Mouse (Mus musculus) liver, embryonic 11.5 days (tissue): ENCODE measurements around the gene Adgrg4. TPM values are rescaled to one million over a fixed set of nuclear protein-coding genes. Genes with fewer than 3 reads are reported as not detected.
A peak's percentile ranks its signal among the peaks of the same experiment; 100 is the strongest.

ENCODE experiments used
- ATAC-seq: fragments of 200-750 bp; cut with Nextera tagmentation; replicated peaks from 2 replicates; pipeline ENCODE4 v1.8.0; 2017; ENCODE audit warnings: moderate number of reproducible peaks, mild to moderate bottlenecking, moderate TSS enrichment, moderate library complexity; ENCODE audit not compliant: low FRiP score
- DNase-seq: peaks from one replicate; pipeline ENCODE4 v3.0.0-alpha.2; 2017; ENCODE audit warnings: low spot score
- H3K27ac ChIP-seq: fragments of 300-500 bp; sonication (generic); 2 replicates; pipeline ENCODE4 v1.5.1; 2014; ENCODE audit warnings: mild to moderate bottlenecking, low read depth, low read length, control low read depth
- H3K27me3 ChIP-seq: fragments of 300-500 bp; sonication (generic); replicated peaks from 2 replicates; pipeline ENCODE4 v1.6.1; 2014; ENCODE audit warnings: low read length, mixed read lengths; ENCODE audit not compliant: control insufficient read depth, insufficient read depth
- H3K36me3 ChIP-seq: fragments of 300-500 bp; sonication (generic); 2 replicates; pipeline ENCODE4 v1.6.1; 2014; ENCODE audit warnings: mild to moderate bottlenecking, low read length, moderate library complexity, mixed read lengths; ENCODE audit not compliant: control insufficient read depth, insufficient read depth
- H3K4me1 ChIP-seq: fragments of 300-500 bp; sonication (generic); replicated peaks from 2 replicates; pipeline ENCODE4 v1.6.1; 2014; ENCODE audit warnings: low read length, mixed read lengths; ENCODE audit not compliant: control insufficient read depth, insufficient read depth
- H3K4me2 ChIP-seq: fragments of 300-500 bp; sonication (generic); 2 replicates; pipeline ENCODE4 v1.6.1; 2014; ENCODE audit warnings: mild to moderate bottlenecking, control low read depth, moderate library complexity
- H3K4me3 ChIP-seq: fragments of 300-500 bp; sonication (generic); 2 replicates; pipeline ENCODE4 v1.5.1; 2014; ENCODE audit warnings: low read depth, low read length, control low read depth
- H3K9ac ChIP-seq: fragments of 300-500 bp; sonication (generic); 2 replicates; pipeline ENCODE4 v1.6.1; 2014; ENCODE audit warnings: low read depth, low read length, control low read depth
- H3K9me3 ChIP-seq: fragments of 300-500 bp; sonication (generic); 2 replicates; pipeline ENCODE4 v1.6.1; 2016; ENCODE audit warnings: low read length, inconsistent platforms, mixed read lengths; ENCODE audit not compliant: control insufficient read depth
- WGBS: fragments of 180-500 bp; shearing (Covaris S2); extraction: QIAGEN DNeasy Blood & Tissue Kit; methylation state at CpG from one replicate; pipeline ENCODE4 v1.1.7; 2014; 5-methylcytosine and 5-hydroxymethylcytosine counted together
- polyA plus RNA-seq: library from polyadenylated mRNA; unstranded; fragments of >200 nt; fragmentation: Nextera tagmentation; extraction: Ambion mirVana; gene quantifications from 2 replicates; pipeline ENCODE4 v1.2.1, GENCODE M21; 2014

Gene Adgrg4
- not detected in 2 replicates for polyA plus RNA-seq

- no peak within 1 kb of the TSS for H3K9ac ChIP-seq
- no peak within 1 kb of the TSS for H3K4me2 ChIP-seq
- no peaks in the 10 kb centered on the region for H3K9me3 ChIP-seq
- H3K27me3 ChIP-seq, result no peaks in the 10 kb centered on the region
- no peak within 1 kb of the TSS for H3K27ac ChIP-seq
- DNase-seq (no peak), ATAC-seq (no peak)
- no peak within 1 kb of the TSS for H3K4me3 ChIP-seq
- H3K36me3 ChIP-seq, result no peaks in the 10 kb centered on the region
- WGBS, result 77% methylated on average over 2 of the region's 2 CpGs
- no peaks in the 10 kb centered on the region for H3K4me1 ChIP-seq
These were observed at the start of gene Adgrg4 for GRCm38 (mm10) chrX:56869863-56870262. Gene Adgrg4 (plus strand): TSS chrX:56870163.

GRCm38 (mm10) chrX:56821765-56822603, 48.0 kb upstream of the Adgrg4 start, which contains the start of gene Map7d3:
Gene Map7d3 (minus strand): TSS chrX:56822326.
- Histone ChIP-seq H3K4me3 (peak within 1 kb of the TSS; percentile 54), H3K27me3 (no peaks in the 10 kb centered on the region), H3K27ac (no peak within 1 kb of the TSS), H3K4me2 (peak within 1 kb of the TSS; percentile 57), H3K9me3 (no peaks in the 10 kb centered on the region), H3K4me1 (no peaks in the 10 kb centered on the region), H3K9ac (peak within 1 kb of the TSS; percentile 20; the same call in 1 of the 2 replicates), H3K36me3 (no peaks in the 10 kb centered on the region)
- WGBS, result 17% methylated on average over 35 of the region's 35 CpGs
- DNase-seq (peak; percentile 37), ATAC-seq (peak; percentile 79)

- 53% methylated on average over 6 of the region's 6 CpGs for WGBS
- ATAC-seq, result no peak
- Histone ChIP-seq H3K4me1 (no peaks in the 10 kb centered on the region), H3K4me2 (no peak overlapping the region), H3K36me3 (no peaks in the 10 kb centered on the region), H3K27me3 (no peaks in the 10 kb centered on the region), H3K27ac (no peak overlapping the region), H3K9ac (no peak overlapping the region), H3K9me3 (no peaks in the 10 kb centered on the region), H3K4me3 (no peak overlapping the region)
- no peak for DNase-seq
These were observed 42.5 kb upstream of the Adgrg4 start for GRCm38 (mm10) chrX:56827492-56827891.

- H3K4me1 ChIP-seq, result no peaks in the 10 kb centered on the region
- H3K4me3 ChIP-seq, result no peak overlapping the region
- no peak overlapping the region for H3K27ac ChIP-seq
- no peaks in the 10 kb centered on the region for H3K36me3 ChIP-seq
- H3K9me3 ChIP-seq, result no peaks in the 10 kb centered on the region
- DNase-seq (no peak), ATAC-seq (no peak)
- no peaks in the 10 kb centered on the region for H3K27me3 ChIP-seq
- no peak overlapping the region for H3K9ac ChIP-seq
- no peak overlapping the region for H3K4me2 ChIP-seq
- WGBS, result 63% methylated on average over 6 of the region's 6 CpGs
These were observed 34.1 kb upstream of the Adgrg4 start for GRCm38 (mm10) chrX:56835842-56836241.

- no peak for DNase-seq
- ATAC-seq, result no peak
These were observed 30.6 kb upstream of the Adgrg4 start for GRCm38 (mm10) chrX:56839369-56839768.

GRCm38 (mm10) chrX:56841255-56841654, 28.7 kb upstream of the Adgrg4 start:
- Histone ChIP-seq H3K9me3 (no peaks in the 10 kb centered on the region), H3K27me3 (no peaks in the 10 kb centered on the region), H3K4me3 (no peak overlapping the region), H3K27ac (no peak overlapping the region), H3K4me2 (no peak overlapping the region), H3K36me3 (no peaks in the 10 kb centered on the region), H3K9ac (no peak overlapping the region), H3K4me1 (no peaks in the 10 kb centered on the region)
- DNase-seq (no peak), ATAC-seq (no peak)
- 79% methylated on average over 5 of the region's 5 CpGs for WGBS

More at GRCm38 (mm10) chrX:56839369-56839768, 30.6 kb upstream of the Adgrg4 start:
- Histone ChIP-seq H3K4me3 (no peak overlapping the region), H3K36me3 (no peaks in the 10 kb centered on the region), H3K27me3 (no peaks in the 10 kb centered on the region), H3K27ac (no peak overlapping the region), H3K9me3 (no peaks in the 10 kb centered on the region), H3K9ac (no peak overlapping the region), H3K4me1 (no peaks in the 10 kb centered on the region), H3K4me2 (no peak overlapping the region)

GRCm38 (mm10) chrX:57012891-57013290, 142.9 kb downstream of the Adgrg4 start:
- no peak for ATAC-seq
- Histone ChIP-seq H3K36me3 (no peaks in the 10 kb centered on the region), H3K27ac (no peak overlapping the region), H3K27me3 (no peaks in the 10 kb centered on the region), H3K4me2 (no peak overlapping the region), H3K4me1 (no peaks in the 10 kb centered on the region), H3K4me3 (no peak overlapping the region), H3K9me3 (no peaks in the 10 kb centered on the region), H3K9ac (no peak overlapping the region)
- WGBS, result 68% methylated on average over 2 of the region's 2 CpGs
- no peak for DNase-seq

- H3K9me3 ChIP-seq, result no peaks in the 10 kb centered on the region
- H3K4me2 ChIP-seq, result no peak within 1 kb of the TSS
- DNase-seq (no peak), ATAC-seq (no peak)
- H3K27me3 ChIP-seq, result no peaks in the 10 kb centered on the region
- H3K36me3 ChIP-seq, result no peaks in the 10 kb centered on the region
- H3K4me1 ChIP-seq, result no peaks in the 10 kb centered on the region
- 72% methylated on average over 5 of the region's 5 CpGs for WGBS
- no peak within 1 kb of the TSS for H3K27ac ChIP-seq
- no peak within 1 kb of the TSS for H3K4me3 ChIP-seq
- H3K9ac ChIP-seq, result no peak within 1 kb of the TSS
These were observed 172.8 kb downstream of the Adgrg4 start, which contains the start of gene Brs3 for GRCm38 (mm10) chrX:57042774-57043173. Gene Brs3 (plus strand): TSS chrX:57043074.

- Histone ChIP-seq H3K36me3 (no peaks in the 10 kb centered on the region), H3K9ac (no peak overlapping the region), H3K27ac (no peak overlapping the region), H3K27me3 (no peaks in the 10 kb centered on the region), H3K4me2 (no peak overlapping the region), H3K4me1 (no peaks in the 10 kb centered on the region), H3K9me3 (no peaks in the 10 kb centered on the region), H3K4me3 (no peak overlapping the region)
- no peak for ATAC-seq
- 84% methylated on average over 6 of the region's 6 CpGs for WGBS
- no peak for DNase-seq
These were observed 173.9 kb downstream of the Adgrg4 start for GRCm38 (mm10) chrX:57043869-57044268.
